Mouse (Mus musculus) ovary, postnatal 14 days (tissue): ENCODE data around the gene Itpk1.

Source experiments
- DNase-seq: peaks from one replicate; pipeline ENCODE4 v3.0.0; 2022; ENCODE audit warnings: low spot score

Gene Itpk1

DNA sequence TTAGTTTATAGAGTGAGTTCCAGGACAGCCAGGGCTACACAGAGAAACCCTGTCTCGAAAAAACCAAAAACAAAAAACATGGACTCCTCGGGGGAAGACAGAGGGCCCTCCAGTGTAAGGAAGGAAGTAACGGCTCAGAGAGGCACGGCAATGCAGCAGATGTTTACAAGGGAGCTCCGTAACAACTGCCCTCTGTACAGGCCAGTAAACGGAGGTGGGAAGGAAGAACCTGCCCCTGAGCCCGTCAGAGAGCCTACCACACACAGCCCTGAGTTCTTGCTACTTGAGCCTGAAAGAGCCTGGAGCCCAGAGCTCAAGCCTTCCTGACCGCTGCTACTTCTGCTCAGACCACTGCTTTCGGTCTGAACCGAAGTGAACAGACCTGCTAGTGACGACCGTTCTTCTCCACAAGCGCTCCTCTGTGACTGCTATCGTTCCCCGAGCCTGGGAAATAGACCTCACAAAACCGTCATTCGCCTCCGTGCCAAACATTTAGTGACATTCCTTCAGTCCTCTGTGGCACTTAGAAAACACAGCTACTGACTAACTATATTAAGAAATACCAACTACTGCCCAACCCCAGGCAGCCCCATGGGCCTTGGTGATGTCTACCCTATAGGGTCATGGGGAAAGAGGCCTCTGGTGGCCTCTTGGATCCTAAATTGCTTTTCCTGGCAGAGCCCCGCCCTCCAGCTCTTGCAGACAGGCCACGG is 8.6 kb upstream of the Itpk1 start:
- DNase-seq = no peak

GRCm38 (mm10) chr12:102710851-102711375 is 6.2 kb upstream of the Itpk1 start:
- DNase-seq = no peak

DNA sequence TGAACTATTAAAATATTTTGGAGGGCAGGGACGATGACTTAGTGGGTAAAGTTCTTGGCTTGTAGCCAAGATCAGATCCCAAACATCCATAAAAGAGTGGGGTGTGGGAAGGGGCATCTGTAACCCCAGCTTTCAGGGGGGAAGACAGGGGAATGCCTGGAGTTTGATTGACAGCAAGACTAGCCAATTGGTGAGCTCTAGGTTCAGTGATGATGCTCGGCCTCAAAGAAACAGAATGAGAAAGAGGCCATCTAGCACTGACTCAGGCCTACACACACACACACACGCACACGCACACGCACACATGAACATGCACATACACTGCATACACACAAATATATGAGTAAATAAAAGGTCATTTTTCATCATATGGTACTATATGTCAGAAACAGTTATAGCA is 5.2 kb upstream of the Itpk1 start:
- no peak for DNase-seq

- no peak for DNase-seq
These were observed 3.5 kb upstream of the Itpk1 start for GRCm38 (mm10) chr12:102708220-102708619.

GRCm38 (mm10) chr12:102706833-102707463 is 2.2 kb upstream of the Itpk1 start:
- no peak for DNase-seq

- no peak for DNase-seq
These were observed 1.3 kb upstream of the Itpk1 start for GRCm38 (mm10) chr12:102705906-102706640.

- DNase-seq = peak; percentile 87
These were observed 614 bp upstream of the Itpk1 start for GRCm38 (mm10) chr12:102705216-102705871.

GRCm38 (mm10) chr12:102703921-102704408 is 765 bp downstream of the Itpk1 start:
- no peak for DNase-seq

DNA sequence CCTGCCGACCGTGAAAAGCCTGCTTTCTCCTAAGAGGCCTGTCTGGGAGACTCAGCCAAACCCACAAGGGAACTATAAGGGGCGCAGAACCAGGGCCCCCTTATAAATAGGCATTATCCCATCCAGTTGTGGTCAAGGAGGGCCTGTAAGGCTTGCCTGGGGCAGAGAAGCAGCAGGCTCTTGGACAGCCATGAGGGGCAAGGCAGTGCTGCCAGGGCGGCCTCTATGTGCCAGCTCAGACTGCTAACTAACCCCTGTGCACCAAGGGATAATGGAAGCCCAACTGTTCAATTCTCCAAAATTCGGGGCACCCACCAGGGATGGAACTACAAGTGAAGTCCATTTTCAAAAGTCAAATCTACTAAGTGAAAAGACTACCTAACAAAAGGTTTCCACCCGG is 1.3 kb downstream of the Itpk1 start:
- no peak for DNase-seq

DNA sequence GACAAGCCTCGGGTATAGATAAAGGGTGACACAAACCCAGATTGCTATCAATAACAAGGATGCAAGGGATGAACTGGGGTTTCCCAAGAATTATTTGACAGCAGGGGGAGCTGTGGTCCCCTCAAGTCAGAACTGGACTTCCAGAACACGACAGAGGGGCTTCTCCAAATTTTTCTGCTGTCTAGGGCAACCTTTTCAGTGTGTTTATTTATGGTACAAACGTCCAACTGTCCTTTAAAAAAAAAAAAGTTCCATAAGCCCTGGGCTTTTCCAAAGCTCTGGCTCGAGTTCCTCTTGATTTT is 1.7 kb downstream of the Itpk1 start:
- DNase-seq = no peak

DNA sequence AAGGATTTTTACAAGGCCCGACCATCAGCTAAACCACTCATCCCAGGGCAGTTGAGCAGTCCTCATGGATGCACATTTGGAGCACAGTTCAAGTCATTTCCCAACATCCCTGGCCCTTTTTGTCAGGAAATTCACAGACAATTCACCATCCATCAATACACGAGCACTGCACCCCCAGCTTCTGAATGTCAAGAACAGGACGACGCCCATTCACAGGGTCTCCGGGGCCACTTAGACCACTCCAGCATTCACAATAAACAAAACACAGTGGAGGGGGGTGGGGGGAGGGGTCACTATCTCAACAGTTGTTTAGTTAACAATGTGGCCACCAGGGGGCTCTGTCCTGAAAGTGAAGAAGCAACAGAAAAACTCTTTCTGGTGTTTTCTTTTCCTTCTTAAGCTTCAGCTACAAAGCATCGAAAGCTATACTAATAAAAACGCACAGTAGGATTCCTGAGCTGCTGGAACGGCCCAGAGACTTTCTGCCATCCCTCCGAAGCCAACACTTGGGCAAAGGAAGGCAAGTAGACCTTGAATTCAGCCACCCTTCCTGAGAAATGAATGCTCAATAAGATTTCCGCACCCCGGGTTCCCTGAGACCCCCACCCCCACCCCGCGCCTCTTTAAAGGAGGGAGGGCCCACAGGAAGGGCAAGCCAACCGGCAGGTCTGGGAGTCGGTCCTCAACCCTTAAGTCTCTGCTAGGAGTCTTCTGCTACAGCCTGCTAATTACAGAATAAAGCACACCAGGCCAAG is 2.2 kb downstream of the Itpk1 start:
- DNase-seq = peak; percentile 66

GRCm38 (mm10) chr12:102701691-102702207 is 3.0 kb downstream of the Itpk1 start:
- DNase-seq = no peak

- DNase-seq = no peak
These were observed 4.3 kb downstream of the Itpk1 start for GRCm38 (mm10) chr12:102700453-102700852.

DNA sequence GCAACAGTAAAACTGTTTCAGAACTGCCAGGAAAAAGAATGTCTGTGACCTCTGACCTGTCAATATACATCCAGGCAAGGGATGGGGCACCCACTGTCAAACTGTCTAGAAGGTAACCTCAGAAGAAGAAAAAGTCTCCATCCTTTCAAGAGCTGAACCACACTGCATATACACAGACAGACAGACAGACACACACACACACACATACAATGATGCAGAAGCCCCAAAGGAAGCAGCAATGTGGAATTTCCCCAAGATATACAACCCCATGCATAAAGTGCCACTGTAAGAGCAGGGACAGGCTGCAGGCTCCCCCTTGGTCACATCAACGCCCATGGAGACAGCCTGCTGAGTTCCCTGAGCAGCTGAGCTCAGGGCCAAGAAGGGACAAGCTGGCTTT is 5.6 kb downstream of the Itpk1 start:
- no peak for DNase-seq

DNA sequence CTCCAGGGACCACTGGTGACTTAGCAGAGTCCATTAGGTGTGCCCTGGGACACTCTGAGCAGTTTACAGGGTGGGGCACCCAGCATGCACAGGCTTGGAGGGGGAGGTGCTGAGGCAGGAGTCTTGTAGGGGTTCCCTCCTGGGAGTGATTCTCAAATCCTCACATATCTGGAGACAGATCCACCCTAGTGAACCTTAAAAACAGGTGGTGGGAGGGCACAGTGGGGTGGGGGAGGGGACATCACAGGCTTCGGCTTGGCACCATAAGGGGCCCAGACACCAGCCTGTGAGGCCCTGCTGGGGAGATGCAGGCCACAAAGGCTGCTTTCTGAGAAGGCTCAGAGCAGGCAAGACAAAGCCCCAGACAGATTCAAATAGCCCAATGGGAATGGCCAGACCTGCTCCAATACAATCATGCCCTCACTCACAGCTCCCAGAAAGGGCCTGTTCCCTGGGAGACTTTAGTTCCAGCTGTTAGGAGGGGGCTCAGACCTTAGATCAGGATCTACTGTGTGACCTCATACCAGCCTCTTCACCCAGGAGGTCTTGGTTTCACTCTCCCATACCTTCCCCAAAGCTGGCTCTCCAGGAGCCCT is 6.5 kb downstream of the Itpk1 start:
- DNase-seq = no peak

DNA sequence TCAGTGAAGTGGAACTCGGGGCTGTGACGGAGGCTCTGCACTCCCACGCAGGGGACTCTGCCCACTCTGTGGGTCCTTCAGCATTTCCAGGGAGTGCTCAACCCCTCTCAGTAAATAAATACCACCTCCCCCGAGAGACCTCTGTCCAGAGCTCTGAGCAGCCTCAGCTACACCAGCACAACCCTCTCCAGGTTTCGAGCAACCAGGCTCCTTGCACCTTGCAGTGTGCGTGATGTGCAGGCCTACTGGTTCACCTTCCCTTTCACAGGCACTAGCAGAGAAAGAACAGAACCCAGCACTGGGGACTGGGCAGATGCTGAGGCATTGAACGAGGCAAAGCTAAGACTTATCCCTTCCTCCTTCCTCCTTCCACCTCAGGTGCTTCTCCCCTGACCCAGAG is 7.3 kb downstream of the Itpk1 start:
- no peak for DNase-seq

GRCm38 (mm10) chr12:102696635-102697354 is 7.9 kb downstream of the Itpk1 start:
- DNase-seq = no peak

DNA sequence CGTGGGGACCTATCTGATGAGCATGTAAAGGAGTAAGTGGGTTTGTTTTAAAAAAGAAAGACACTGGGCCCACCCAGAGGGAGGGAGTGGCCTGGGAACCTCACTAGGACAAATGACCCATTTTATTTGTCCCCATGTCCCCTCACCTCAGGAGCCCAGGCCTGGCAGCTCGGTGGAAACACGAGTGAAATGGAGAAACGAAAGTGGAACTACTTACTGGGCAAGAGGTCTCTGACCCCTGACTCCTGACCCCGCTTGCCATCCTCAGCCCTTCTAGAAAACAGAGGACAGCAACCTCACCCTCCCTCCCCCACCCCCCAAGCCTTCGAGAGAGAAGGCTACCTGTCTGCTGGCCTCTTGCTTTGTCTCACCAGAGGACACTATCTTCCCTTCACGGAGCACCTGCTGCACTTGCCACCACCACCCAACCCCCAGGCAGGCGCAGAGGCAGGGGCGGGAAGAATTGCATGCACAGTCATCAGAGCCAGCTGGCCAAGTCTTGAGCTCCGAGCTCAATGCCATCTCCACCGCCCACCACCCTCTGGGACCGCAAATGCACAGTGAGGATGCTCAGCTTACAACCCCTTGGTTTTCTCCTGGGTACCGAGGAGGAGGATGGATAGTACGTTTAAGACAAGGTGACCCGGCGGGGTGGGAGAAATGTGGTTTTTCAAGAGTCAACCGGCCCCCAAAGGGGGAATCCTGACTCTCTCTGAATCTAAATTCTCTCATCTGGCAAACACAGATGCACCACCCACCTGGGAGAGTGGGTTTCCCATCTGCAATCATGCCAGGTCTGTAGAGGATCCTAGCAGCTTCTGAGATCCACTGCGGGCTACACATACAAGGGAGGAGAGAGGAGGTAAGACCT is 9.1 kb downstream of the Itpk1 start:
- no peak for DNase-seq

DNA sequence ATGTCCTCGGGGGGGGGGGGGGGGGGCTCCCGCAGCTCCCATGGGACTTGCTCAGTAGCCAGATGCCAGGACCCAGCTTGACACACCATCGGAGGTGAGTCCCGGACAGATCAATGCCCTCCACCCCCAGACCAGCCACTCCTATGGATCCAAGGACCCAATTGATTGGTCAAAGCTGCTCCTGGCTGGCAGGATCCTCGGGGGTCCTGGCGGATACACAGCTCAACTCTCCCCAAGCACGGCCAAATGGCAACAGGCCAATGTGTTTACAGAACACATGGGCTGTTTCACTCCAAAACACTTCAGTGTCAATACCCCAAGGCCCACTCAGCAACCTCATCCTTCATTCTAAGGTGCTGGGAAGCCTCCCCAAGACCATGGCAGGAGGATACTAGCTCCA is 13.0 kb downstream of the Itpk1 start:
- no peak for DNase-seq
